Mouse (Mus musculus): ENCODE measurements around the gene Gm128.
A peak's percentile ranks its signal among the peaks of the same experiment; 100 is the strongest.

Gene Gm128

DNA sequence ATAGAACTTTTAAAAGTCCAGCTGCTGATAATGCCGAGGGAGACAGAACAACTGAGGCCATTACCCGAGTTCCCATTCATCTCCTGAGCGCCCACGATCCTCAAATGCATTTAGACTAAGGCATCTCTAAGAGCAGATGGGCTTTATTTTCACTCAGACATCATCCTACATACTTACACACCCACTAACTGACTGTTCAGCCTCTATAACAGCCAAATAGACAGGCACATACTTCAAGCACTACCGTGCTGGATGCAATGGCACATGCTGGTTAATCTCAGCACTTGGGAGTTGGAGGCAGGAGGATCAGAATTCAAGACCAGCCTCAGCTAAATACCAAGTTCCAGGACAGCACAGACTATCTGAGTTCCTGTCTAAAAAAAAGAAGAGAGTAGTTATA is 28.4 kb upstream of the Gm128 start:
- DNase-seq (ENCODE audit: low spot score in 2 of 2), result no peak

DNA sequence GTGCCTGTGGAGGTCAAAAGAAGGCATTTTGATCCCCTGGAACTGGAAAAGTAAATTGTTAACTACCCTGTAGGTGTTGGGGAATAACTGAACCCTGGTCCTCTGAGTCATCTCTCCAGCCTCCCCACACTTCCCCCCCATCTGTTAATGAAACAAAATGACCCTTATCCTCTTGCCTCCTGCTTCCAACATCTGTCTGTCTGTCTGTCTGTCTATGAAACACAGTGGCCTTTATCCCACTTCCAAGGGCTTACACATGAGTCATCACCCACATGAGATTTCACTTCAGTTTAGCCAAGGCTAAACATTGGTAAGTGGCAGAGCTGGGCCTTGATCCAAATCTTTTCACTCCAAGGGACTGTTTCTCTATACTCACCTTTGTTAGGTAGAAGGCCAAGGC is 26.5 kb upstream of the Gm128 start:
- no peak for DNase-seq (ENCODE audit: low spot score in 2 of 2)

DNA sequence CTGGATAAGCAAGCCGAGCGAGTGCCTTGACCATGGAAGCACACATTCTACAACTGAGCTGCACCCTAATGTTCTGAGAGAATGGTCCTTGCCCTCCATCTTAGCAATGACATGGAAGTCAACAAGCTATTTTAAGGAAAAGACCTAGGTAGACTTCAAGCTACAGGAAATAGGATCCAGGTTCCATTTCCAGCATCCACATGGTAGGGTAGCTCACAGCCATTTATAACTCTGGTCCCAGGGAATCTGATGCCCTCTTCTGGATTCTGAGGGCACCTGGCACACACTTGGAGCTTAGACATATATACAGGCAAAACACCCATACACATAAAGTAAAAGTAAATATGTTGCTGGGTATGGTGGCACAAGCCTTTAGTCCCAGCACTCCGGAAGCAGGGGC is 24.7 kb upstream of the Gm128 start:
- DNase-seq (ENCODE audit: low spot score in 2 of 2), result no peak

DNA sequence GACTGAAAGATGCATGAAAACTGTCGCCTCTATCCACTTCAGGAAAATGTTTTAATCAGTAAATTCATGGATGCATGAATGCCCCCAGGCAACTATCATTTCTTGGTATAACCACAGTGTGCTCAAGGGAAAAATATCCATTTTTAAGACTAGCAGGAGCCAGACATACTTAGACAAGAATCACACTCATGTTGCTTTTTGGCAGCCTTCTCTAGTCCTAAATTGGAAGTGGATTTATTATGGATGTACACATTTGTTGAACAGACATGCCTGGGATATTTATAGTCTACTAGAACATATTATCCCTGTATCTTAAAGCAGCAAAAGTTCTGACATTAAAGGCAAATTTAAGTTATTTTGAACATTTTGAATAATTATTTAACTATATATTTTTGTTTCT is 23.3 kb upstream of the Gm128 start:
- DNase-seq (ENCODE audit: low spot score in 2 of 2), result no peak

DNA sequence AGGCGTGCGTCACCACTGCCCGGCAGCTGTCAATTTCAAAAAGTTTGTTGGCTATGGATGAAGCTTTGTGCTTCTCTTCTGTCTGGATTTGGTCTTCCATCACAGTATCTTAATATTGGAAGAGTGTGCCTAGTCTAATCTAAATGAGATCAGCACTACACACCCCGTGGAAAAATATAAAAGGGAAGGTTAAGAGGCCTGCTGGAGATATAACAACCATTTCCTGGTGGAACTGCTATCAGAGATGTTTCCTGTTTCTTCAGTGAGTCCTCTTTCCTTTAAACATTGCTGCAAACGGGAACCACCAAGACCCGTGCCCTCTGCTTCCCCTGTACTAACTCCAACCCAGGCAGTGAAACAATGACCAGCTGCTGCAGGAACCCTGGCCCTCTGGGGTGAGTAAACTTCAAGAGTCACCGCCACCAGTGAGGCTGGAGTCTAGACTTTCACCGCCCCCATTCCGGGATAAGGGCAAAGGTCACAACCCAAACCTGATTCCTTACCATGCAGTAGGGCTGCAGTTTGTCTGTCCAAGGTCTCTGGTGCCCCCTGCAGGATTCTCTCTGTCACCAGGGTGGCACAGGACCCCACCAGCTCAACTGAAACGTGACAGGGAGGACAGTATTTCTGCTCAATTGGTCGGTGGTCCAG is 21.8 kb upstream of the Gm128 start:
- peak; percentile 78 to 88 for DNase-seq (ENCODE audit: low spot score in 2 of 2)

DNA sequence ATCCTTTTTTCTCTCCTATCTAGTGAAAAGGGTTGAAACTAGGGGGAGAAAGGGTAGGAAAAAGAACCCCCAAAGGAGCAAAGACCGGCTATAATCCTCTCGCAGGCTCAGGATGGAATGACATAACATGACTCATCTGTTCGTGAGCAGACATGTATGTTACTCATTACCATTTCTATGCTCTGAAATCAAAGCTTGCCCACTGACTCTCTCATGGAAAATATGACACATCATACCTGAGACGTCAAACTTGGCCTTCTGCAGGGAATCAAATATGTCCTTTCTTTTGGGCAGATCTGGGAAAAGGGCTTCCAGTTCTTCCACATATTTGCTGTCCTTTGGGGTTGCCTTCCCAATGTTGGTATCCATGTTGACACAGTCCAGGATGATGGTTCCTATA is 20.6 kb upstream of the Gm128 start:
- no peak for DNase-seq (ENCODE audit: low spot score in 2 of 2)

DNA sequence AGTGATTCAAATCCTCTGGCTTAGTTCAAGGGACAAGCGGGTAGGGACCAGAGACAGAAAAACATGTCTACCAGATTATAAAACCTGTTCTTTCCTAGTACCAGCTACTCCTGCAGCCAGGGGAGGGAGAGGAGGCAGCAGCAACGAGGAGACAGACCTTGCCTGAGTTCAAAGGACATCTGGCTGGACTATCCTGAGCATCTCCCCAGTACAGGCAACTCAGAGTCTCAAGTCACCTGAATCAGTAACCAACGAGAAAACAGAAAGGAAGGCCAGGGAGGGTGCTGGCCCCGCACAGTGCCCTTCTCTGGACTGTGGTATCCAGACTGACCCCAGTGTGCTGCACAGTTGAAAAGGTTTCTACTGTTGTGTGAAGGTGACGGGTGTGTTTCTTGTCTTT is 15.5 kb upstream of the Gm128 start:
- no peak for DNase-seq (ENCODE audit: low spot score in 2 of 2)

DNA sequence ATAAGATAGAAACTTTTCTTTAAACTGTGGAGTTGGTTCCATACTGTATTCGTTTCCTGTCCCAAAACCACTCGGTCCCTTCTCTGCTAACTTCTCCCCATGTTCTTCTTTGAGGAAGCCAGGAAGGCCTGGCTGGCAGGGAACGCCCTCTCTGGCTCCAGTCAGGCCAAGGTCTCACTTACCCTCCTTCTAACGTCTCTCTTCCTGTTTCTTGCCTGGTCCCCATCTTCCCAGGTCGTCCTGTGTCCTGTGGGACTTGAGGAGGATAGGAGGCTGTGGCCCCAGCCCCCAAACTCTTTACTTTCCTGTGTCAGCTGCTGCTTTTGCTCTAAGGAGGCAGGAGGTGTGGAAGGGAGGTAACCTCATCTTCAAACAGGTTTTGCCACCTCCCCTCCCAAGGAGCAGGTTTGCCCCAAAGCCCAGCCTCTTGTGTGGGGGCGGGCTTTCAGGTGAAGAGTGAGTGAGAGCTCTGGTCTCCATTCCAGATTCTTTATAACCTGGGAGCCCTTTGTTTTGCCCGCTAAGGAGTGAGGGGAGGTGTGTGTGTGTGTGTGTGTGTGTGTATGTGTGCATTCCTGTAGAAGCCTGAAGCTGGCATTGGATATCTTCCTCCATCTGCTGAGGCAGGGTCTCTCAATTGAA is 9.5 kb upstream of the Gm128 start, which contains the start of gene Bnipl:
Gene Bnipl, minus strand, starts transcription at position 411 of the 642 bp plus-strand sequence.
- DNase-seq (ENCODE audit: low spot score in 2 of 2), result no peak

DNA sequence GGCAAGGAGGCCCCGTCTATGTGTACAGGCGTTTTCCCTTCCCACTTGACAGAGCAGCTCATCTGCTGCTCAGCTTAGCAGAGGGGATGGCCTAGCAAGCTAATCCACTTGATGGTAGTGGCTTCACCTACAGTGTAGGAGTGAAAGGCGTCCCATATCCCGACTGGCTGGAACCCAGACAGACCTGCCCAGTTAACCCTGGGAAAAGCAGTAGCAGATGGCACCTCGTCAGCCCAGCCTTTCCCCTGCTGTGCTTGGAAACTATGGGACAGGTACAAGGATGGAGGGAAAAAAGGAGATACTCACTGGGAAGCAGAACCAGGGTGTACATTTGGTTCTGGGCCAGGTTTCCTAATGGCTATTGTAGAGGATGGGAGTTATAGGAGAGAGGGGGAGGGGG is 9.0 kb upstream of the Gm128 start:
- DNase-seq (ENCODE audit: low spot score in 2 of 2), result no peak

DNA sequence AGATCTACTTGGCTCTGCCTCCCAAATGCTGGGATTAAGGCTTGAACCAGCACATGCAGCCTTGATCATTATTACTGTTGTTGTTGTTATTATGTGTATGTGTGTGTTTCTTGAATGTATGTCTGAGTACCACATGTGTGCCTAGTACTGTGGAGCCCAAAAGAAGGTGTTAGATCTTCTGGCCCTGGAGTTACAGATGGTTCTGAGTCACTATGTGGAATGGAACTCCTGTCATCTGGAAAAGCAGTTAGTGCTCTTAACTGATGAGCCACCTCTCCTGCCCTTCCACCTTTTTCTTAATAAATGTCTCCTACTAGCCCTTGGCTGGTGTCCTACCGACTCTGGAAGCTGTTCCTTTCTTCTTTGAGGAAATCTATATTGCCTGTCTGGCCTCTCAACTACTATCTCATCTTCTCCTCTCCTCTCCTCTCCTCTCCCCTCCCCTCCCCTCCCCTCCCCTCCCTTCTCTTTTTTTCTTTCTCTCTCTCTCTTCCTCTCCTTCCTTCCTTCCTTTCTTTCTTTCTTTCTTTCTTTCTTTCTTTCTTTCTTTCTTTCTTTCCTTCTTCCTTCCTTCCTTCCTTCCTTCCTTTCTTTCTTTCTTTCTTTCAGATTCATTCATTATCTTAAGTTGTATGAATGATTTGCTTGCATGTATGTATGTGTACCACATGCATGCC is 6.4 kb upstream of the Gm128 start:
- no peak for DNase-seq (ENCODE audit: low spot score in 2 of 2)

DNA sequence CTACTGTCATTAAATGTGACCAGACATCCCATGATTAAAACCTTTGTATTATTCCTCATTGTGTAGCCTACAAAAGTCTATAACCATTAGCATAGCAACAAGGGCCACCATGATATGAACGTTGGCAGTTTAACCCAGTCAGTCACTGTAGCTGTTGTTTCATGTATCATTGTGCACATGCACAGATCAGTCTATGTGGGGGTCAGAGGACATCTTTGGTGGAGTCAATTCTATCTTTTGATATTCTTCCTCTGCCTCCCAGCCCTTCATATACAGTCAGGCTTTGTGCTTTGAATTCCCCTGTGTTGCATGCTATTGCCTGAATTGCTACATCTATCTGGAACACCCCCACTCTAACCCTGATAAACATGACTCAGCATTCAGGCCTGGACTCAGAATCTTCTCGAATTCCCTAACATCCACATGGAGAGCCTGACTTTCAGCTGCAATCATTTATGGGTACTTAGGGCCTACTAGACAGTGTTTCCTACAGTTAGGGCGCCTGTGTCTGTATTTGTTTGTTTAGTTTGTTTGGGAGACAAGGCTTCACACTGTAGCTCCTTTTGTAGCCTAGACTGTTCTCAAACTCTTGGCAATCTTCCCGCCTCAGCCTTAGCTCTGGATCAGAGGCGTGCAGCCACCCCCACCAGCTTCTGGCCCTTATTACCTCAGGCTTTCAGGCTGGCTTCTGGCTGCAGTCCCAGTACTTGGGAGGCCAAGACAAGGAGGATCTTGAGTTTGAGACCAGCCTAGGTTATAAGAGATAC is 5.2 kb upstream of the Gm128 start:
- DNase-seq (ENCODE audit: low spot score in 2 of 2), result peak in 1 of 2 experiments; percentile 50

DNA sequence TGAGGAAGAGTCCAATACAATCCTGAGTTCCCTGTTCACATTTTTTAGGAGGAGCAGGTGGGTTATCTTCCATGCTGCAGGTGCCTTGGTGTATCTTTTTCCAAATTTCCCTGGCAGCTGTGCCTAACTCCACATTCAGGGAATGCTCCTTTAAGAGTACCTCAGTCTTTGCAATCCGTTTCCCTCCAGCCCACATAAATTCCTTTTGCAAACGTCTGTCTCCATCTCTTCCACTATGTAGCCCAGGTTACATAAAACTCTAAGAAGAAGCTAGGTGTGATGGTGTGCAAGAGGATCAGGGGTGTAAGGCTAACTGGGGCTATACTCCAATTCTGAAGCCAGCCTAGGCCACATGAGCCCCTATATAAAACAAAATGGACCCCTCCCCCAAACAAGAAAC is 1.7 kb upstream of the Gm128 start:
- no peak for DNase-seq (ENCODE audit: low spot score in 2 of 2)

DNA sequence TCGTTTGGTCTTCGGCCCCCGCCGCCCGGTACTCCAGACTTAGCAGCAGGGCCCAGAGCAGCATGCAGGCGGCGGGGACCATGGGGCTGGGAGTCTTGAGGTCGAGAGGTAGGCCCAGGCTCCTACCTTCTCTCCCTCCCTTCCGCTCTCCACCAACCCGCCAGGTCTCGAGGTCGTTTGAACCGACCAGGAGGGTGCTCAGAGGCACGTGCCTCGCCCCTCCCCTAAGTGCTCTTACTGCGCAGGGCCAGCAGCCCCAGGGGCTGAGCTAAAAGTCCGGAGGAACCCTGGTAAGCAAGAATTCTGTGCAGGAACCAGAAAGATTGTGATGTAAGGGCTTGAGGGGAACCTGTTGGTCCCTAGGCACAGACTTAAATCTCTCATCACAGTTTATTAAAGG is 498 bp downstream of the Gm128 start:
- no peak for DNase-seq (ENCODE audit: low spot score in 2 of 2)

DNA sequence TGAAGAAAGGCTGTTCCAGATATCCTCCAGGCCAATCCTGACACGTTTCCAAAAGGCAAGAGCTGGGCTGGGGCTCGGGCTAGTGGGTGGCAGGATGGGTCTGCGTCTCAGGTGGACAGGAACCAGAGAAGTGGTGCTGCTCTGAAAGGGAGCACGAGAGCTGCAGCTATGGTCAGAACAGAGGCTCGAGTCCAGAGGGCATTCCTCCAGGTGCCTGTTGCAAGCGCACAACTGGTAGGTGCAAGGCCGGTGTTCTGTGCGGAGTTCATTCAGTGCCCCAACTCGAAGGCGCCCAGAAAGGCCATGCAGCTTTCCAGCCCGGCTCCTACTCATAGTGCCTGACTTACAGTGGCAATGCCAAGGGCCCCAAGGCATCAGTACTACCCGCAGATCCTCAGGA is 1.4 kb downstream of the Gm128 start:
- no peak for DNase-seq (ENCODE audit: low spot score in 2 of 2)

DNA sequence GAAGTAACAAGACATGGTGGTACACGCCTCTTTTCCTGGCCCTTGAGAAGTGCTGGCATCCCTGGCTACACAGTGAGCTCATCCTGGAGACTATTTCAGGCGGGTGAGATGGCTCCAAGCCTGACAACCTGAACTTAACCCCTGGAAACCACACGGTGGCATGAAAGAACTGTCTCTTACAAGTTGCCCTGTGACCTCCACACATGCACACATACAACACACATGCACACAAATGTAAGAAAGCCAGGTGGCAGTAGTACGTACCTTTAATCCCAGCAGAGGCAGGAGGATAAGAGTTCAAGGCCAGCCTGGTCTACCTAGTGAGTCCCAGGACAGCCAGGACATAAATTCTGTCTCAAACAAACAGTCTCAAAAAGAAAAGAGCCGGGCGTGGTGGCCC is 2.4 kb downstream of the Gm128 start:
- DNase-seq (ENCODE audit: low spot score in 2 of 2), result no peak

DNA sequence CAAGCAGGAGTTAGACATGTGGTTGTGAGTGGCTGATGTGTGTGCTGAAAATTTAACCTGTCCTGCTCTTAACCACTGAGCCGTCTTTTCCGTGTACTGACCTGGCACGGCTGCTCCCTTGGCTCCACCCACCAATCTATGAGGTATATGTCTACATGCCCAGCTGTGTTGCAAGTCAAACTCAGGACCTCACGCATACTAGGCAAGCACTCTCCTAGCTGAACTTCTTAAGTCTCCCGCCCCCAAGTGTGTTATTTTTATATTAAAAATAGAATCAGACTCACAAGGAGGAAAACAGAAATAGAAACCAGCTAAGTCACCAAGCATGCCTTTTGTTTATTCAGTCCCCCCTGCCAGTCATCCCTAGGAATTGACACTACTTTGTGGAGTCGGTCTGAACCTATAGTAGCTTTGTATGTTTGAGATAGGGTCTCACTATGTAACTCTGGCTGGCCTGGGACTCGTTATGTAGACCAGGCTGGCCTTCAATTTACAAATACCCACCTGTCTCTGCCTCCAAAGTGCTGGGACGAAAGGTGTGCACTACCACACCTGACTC is 3.8 kb downstream of the Gm128 start:
- DNase-seq (ENCODE audit: low spot score in 2 of 2), result no peak

DNA sequence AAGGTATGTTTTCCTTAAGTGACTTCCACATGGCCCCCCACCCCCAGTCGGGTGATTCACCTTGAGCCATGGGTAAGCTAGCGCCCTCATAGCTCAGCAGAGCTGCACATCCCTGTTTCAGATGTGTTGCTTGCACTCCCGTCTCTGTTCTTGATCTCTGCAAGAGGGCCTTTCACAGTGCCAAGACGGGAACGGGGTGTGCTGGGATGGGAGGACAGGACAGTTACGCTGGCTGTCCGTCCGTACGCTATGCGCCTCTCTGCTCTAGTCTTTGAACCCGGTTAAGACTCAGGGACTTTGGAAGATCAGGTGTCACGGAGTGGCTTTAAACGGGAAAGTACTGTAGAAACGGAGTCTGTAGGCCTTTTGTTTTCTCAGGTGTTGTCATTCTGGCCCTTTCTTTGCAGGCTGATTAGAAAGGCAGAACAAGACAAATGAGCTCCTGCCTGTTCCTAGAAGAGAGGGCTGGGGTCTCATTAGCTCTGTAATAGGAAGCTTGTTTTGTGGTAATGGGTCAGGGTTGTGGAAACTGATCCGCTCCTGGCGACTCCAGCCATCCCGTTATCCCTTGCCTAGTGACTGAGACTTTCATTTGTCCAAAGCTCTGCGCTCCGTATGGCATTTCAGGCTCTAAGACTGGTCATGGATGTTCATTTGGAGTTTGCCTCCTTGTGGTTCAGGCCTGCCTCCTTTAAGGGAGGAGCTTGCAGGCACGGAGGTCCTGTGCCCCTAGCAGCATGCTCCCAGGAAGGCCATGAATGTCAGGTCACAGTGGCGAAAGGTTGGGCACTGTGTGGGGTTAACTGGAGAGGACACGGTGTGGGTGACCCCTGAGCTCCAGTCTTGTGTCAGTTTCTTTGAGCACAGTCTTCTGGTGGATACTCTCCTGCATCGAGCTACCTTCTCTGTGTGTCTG is 5.8 kb downstream of the Gm128 start:
- DNase-seq (ENCODE audit: low spot score in 2 of 2), result no peak

DNA sequence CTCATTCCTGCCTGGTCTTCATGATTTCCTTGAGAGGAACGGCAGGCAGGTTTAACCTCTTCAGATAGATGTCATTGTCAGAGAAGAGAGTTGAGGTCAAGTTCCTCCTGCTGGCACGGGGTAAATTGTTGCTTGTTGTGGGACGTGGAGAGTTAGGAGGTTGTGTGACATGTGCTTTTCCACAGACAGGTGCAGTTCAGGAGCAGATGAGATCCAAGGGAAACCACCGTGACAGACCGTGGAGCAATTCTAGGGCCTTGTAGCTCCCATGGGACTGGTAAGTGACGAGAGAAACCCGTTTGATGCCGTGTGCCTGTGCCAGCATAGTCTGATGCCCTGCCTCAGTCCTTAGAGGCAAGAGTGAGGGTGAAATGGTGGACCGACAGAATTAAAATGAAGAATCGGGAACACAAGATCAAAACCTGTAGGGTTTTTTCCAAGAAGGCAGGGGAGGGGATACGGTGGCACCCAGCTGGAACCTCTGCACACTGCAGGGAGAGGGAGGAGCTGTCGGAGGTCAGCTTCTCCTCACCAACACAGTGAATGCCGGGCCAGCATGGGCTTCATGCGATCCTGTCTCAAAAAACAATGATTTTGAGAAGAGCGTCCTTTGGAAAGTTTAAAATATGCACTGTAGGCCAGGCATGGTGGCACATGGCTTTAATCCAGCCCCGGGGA is 8.0 kb downstream of the Gm128 start:
- DNase-seq (ENCODE audit: low spot score in 2 of 2), result no peak

DNA sequence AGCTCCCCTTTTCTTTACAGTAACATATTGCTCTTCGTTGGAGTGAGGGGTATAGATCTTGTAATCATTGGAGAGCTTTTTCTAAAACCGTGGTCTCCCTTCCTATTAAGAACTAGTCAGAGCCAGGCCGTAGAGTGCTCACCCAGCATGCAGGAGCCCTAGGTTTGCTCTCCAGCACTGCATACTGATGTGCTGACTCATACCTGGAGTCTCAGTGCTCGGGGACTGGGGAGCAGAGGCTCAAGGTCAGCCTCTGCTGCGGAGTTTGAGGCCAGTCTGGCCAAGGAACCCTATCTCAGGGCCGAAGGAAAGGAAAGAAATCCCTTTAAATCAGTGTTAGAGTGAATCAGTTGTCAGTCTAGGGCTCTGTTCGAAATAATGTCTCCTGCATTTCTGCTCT is 8.6 kb downstream of the Gm128 start:
- no peak for DNase-seq (ENCODE audit: low spot score in 2 of 2)

All from spleen, postnatal 4 days (tissue).